Mouse (Mus musculus) hindbrain, embryonic 11.5 days (tissue): ENCODE measurements around the gene Rftn1. TPM values are rescaled to one million over a fixed set of nuclear protein-coding genes. Genes with fewer than 3 reads are reported as not detected.

ENCODE experiments used
- ATAC-seq: fragments of 200-750 bp; cut with Nextera tagmentation; 2 replicates; pipeline ENCODE4 v1.8.0; 2017; ENCODE audit warnings: mild to moderate bottlenecking, moderate TSS enrichment, moderate library complexity; ENCODE audit not compliant: low FRiP score
- DNase-seq: peaks from one replicate; pipeline ENCODE4 v3.0.0-alpha.2; 2015; ENCODE audit warnings: low spot score
- H3K27ac ChIP-seq: fragments of 300-500 bp; sonication (generic); 2 replicates; pipeline ENCODE4 v1.5.1; 2014; ENCODE audit warnings: mild to moderate bottlenecking, low read depth, low read length
- H3K27me3 ChIP-seq: fragments of 300-500 bp; sonication (generic); 2 replicates; pipeline ENCODE4 v1.6.1; 2014; ENCODE audit warnings: mild to moderate bottlenecking, low read length, moderate library complexity, mixed read lengths; ENCODE audit not compliant: control insufficient read depth, insufficient read depth
- H3K36me3 ChIP-seq: fragments of 300-500 bp; sonication (generic); 2 replicates; pipeline ENCODE4 v1.6.1; 2014; ENCODE audit warnings: mild to moderate bottlenecking, low read length, moderate library complexity, mixed read lengths; ENCODE audit not compliant: control insufficient read depth, insufficient read depth
- H3K4me1 ChIP-seq: fragments of 300-500 bp; sonication (generic); replicated peaks from 2 replicates; pipeline ENCODE4 v1.6.1; 2014; ENCODE audit warnings: low read length, mixed read lengths; ENCODE audit not compliant: control insufficient read depth, insufficient read depth
- H3K4me2 ChIP-seq: fragments of 300-500 bp; sonication (generic); replicated peaks from 2 replicates; pipeline ENCODE4 v1.6.1; 2014; ENCODE audit warnings: mild to moderate bottlenecking, low read depth, low read length
- H3K4me3 ChIP-seq: fragments of 300-500 bp; sonication (generic); 2 replicates; pipeline ENCODE4 v1.5.1; 2014; ENCODE audit warnings: low read depth, low read length
- H3K9ac ChIP-seq: fragments of 300-500 bp; sonication (generic); 2 replicates; pipeline ENCODE4 v1.6.1; 2014; ENCODE audit warnings: low read depth, low read length
- H3K9me3 ChIP-seq: fragments of 300-500 bp; sonication (generic); 2 replicates; pipeline ENCODE4 v1.6.1; 2016; ENCODE audit warnings: low read length; ENCODE audit not compliant: control insufficient read depth
- WGBS: fragments of 180-500 bp; shearing (Covaris S2); extraction: QIAGEN DNeasy Blood & Tissue Kit; methylation state at CpG from one replicate; pipeline ENCODE4 v1.1.7; 2014; 5-methylcytosine and 5-hydroxymethylcytosine counted together
- polyA plus RNA-seq: library from polyadenylated mRNA; unstranded; fragments of >200 nt; fragmentation: Nextera tagmentation; extraction: Ambion mirVana; gene quantifications from 2 replicates; pipeline ENCODE4 v1.2.1, GENCODE M21; 2014

The Rftn1 gene
- polyA plus RNA-seq, 1 experiment from 2014 or later, result 5.6 TPM

DNA sequence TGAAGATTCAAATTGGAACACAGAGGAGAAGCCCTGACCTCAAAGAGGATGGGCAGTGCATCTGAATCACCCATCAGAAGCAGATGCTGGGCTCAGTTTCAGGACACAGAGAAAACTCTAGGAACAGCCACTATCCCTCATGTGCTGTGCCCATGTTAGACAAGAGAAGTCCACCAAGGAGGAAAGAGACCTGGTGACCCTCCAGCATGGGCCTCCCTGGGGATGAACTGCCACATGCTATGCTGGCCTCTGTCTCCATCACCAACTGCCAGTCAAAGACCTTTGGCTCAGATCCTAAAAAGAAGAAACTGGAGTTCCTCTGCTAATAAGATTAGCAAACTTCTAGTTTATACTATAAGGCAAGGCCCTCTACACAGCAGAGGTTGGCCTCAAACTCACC, 188.7 kb downstream of the Rftn1 start:
- Histone ChIP-seq H3K4me1 (0 out of 2 replicates have a peak, but pooled peaks cover 8% of the 10 kb centered on the region), H3K9me3 (0 out of 2 replicates have a peak, but pooled peaks cover 3% of the 10 kb centered on the region), H3K27ac (no peak overlapping the region), H3K9ac (no peak overlapping the region), H3K4me3 (no peak overlapping the region), H3K4me2 (no peak overlapping the region), H3K27me3 (no peaks in the 10 kb centered on the region; the same call in 1 of the 2 replicates), H3K36me3 (no peaks in the 10 kb centered on the region)
- ATAC-seq (no peak), DNase-seq (no peak)

DNA sequence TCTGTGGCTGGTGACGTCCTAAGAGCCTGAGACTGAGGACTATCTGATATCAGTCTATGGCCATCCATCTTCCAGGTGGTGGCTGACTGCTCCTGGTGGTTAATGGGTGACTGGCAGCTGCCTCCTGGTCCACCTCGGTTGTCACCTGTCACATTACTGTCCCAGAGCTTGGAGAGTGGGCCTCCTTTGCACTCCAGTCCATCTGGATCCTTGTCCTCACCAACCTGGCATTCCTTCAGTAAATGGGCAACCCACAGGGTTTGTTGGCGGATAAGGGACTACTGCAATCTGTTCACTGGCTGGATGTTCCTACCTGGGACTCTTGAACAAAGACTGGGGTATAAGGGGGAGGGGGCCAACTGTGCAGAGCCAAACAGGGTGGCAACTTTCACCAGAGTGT, 189.9 kb downstream of the Rftn1 start:
- Histone ChIP-seq H3K9me3 (0 out of 2 replicates have a peak, but pooled peaks cover 3% of the 10 kb centered on the region), H3K36me3 (no peaks in the 10 kb centered on the region), H3K4me3 (no peak overlapping the region), H3K9ac (no peak overlapping the region), H3K4me1 (0 out of 2 replicates have a peak, but pooled peaks cover 3% of the 10 kb centered on the region), H3K4me2 (no peak overlapping the region), H3K27me3 (no peaks in the 10 kb centered on the region; the same call in 1 of the 2 replicates), H3K27ac (no peak overlapping the region)
- DNase-seq (no peak), ATAC-seq (no peak)
- WGBS, result 84% methylated on average over 3 of the region's 3 CpGs

DNA sequence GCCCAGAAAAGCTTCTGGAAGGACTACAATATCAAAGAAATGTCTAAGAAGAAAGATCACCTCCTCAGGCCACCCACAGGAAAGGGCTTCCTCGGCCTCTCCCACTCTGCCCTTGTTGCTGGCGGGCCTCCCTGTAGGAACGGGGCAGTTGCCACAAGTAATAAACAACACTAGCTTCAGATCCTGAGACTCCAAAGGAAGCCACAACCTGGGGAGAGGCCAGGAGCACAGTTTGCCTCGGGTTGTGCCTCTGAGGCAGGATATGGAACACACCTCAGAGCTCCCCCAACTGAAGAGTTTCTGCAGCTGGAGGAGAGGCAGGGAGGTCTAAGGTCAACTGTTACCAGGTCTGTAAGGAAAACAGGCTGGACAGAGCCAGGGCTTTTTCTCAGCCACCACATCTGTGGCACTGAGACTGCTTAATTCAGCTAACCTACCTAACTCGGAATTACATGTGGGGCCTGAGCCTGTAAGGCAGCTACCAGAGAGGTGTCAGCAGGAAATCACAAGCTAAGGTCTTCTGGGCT, 193.8 kb downstream of the Rftn1 start:
- ATAC-seq (no peak), DNase-seq (no peak)
- H3K36me3 ChIP-seq, result no peaks in the 10 kb centered on the region
- no peak overlapping the region for H3K9ac ChIP-seq
- H3K27ac ChIP-seq, result no peak overlapping the region
- H3K9me3 ChIP-seq, result 0 out of 2 replicates have a peak, but pooled peaks cover 3% of the 10 kb centered on the region
- H3K4me1 ChIP-seq, result 0 out of 2 replicates have a peak, but pooled peaks cover 4% of the 10 kb centered on the region
- WGBS, result 62% methylated on average over 5 of the region's 5 CpGs
- no peak overlapping the region for H3K4me2 ChIP-seq
- no peak overlapping the region for H3K4me3 ChIP-seq
- no peaks in the 10 kb centered on the region for H3K27me3 ChIP-seq

DNA sequence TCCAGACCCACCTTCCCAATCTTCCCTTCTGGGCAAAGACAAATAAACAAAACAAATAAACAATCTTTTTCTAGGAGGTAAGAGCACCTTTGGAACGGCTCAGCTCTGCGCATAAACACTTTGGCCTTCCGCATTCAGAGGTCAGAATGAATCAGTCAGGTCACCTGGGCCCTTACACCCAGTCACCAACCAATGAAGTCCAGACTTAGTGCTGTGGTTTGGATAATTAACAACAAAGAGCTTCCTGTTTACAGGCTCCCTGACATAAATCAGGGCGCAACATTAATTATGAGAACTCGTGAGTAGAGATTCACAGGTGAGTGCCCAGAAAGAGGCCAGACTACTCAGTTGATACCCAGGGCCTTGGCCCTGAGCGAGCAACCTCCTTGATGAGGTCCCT, 194.4 kb downstream of the Rftn1 start:
- DNase-seq (no peak), ATAC-seq (no peak)
- Histone ChIP-seq H3K36me3 (no peaks in the 10 kb centered on the region), H3K9me3 (0 out of 2 replicates have a peak, but pooled peaks cover 3% of the 10 kb centered on the region), H3K27ac (no peak overlapping the region), H3K4me2 (no peak overlapping the region), H3K4me3 (no peak overlapping the region), H3K4me1 (0 out of 2 replicates have a peak, but pooled peaks cover 4% of the 10 kb centered on the region), H3K9ac (no peak overlapping the region), H3K27me3 (no peaks in the 10 kb centered on the region)
- 89% methylated on average over 6 of the region's 6 CpGs for WGBS

DNA sequence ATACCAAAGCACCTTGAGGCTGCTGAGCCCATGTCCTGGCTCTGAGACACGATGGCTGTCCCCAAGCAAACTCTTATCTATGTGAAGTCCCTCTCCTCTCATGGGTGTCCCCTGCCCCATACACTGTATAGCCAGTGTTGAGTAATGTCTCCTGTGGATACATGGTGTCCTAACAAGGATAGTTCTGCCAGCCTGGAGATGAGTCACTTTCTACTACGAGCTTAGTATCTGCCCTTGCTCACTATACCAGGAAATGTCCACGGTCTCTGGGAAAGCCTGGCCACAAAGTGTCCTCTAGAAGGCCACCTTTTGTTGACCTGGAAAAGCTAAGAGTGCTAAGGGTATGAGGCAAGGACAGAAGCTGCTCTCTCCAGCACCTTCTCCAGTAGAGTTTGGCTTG, 195.2 kb downstream of the Rftn1 start:
- no peak overlapping the region for H3K4me3 ChIP-seq
- WGBS, result 92% methylated on average over 3 of the region's 3 CpGs
- DNase-seq, result no peak
- no peaks in the 10 kb centered on the region for H3K36me3 ChIP-seq
- H3K27ac ChIP-seq, result no peak overlapping the region
- H3K27me3 ChIP-seq, result no peaks in the 10 kb centered on the region
- H3K4me2 ChIP-seq, result no peak overlapping the region
- ATAC-seq, result no peak
- H3K9me3 ChIP-seq, result 0 out of 2 replicates have a peak, but pooled peaks cover 3% of the 10 kb centered on the region
- no peak overlapping the region for H3K9ac ChIP-seq
- H3K4me1 ChIP-seq, result 0 out of 2 replicates have a peak, but pooled peaks cover 4% of the 10 kb centered on the region

DNA sequence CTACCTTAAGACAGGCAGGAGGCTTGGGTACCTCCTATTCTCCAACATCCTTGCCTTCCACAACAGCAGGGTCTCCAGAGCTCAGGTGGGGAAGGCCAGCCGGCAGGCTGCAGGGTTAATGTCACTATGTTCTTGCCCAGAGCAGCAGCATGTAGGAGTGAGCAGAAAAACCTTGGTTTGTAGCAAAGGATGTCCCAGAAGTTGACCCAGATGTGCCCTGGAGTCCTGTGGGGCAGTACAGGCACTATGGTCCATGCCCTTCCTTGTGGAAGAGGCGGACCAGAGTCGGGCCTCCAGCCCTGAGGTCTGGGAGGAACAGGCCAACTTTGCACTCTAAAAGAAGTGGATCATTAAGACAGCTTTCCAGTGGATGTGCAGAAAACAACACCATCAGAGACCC, 196.8 kb downstream of the Rftn1 start:
- H3K4me2 ChIP-seq, result no peak overlapping the region
- H3K27me3 ChIP-seq, result no peaks in the 10 kb centered on the region
- no peak overlapping the region for H3K9ac ChIP-seq
- no peaks in the 10 kb centered on the region for H3K9me3 ChIP-seq
- no peak overlapping the region for H3K4me3 ChIP-seq
- ATAC-seq (no peak), DNase-seq (no peak)
- no peaks in the 10 kb centered on the region for H3K36me3 ChIP-seq
- no peak overlapping the region for H3K27ac ChIP-seq
- 0 out of 2 replicates have a peak, but pooled peaks cover 4% of the 10 kb centered on the region for H3K4me1 ChIP-seq
- WGBS, result 56% methylated on average over 3 of the region's 3 CpGs

DNA sequence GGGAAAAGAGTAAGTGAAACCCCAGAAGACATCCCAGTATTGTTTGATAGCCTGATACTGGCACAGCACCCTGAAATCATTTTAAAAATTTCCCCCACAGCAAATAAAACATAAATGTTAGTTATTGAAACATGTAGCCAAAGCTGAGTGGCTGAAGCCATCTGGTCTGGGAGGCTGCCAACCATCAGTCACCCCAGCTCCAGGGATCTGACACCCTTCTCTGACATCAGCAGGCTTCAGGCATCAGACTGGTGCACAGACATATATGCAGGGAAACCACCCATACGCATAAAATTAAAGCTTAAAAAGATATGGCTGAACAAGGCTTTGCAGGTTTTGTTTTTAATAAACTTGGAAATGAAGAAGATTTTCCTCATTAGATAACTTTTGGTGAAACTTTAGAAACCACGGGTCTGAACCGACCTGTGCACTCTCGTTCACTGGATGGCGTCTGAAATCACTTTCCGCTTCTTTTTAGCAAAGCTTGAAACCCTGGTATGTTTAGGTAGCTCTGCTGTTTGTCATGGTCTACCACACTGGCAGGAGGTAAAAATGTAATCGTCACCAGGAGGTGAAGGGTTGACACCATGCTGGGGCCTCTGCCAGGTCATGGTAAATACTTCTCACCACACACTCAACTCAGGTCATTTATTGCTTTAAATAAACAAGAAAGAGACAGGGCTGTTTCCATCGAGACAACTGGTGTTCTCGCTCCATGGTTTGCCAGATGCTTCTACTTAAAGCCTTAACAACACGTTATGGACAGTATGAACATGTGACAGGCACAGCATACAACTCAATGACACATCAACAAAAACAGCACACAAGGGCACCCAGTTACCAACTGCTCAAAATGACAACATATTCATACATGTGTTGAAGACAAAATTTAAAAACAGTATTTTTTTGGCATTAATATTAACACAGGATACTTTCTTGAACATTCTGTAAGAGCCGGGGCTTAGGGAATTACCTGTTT, 197.6 kb downstream of the Rftn1 start:
- WGBS, result 73% methylated on average over 11 of the region's 11 CpGs
- ATAC-seq, result no peak
- no peak for DNase-seq

DNA sequence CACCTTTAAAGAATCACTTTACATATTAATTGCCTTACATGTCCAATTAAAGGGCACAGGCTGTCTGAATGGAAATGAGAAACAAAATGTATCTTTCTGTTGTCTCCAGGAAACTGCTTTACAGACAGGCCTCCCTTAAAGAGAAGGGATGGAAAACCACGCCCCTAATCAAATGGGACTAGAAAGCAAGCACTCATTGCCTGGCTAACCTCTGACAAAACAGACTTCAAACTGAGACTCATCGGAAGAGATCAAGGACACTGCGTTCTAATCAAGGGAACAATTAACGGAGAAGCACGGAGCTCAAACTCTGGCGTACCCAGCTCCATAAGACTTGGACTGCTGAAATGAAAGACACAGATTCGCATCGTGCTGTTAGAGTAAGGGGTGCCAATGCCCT, 200.9 kb downstream of the Rftn1 start:
- ATAC-seq, result no peak
- 74% methylated on average over 8 of the region's 8 CpGs for WGBS
- Histone ChIP-seq H3K4me2 (no peak overlapping the region), H3K27ac (no peak overlapping the region), H3K36me3 (no peaks in the 10 kb centered on the region), H3K4me1 (0 out of 2 replicates have a peak, but pooled peaks cover 4% of the 10 kb centered on the region), H3K9me3 (no peaks in the 10 kb centered on the region), H3K9ac (no peak overlapping the region), H3K27me3 (no peaks in the 10 kb centered on the region), H3K4me3 (no peak overlapping the region)
- no peak for DNase-seq

More for the DNA sequence above, 197.6 kb downstream of the Rftn1 start:
- H3K27me3 ChIP-seq, result no peaks in the 10 kb centered on the region
- no peaks in the 10 kb centered on the region for H3K36me3 ChIP-seq
- H3K4me1 ChIP-seq, result 0 out of 2 replicates have a peak, but pooled peaks cover 4% of the 10 kb centered on the region
- H3K4me3 ChIP-seq, result no peak overlapping the region
- no peak overlapping the region for H3K9ac ChIP-seq
- H3K27ac ChIP-seq, result no peak overlapping the region
- no peak overlapping the region for H3K4me2 ChIP-seq
- no peaks in the 10 kb centered on the region for H3K9me3 ChIP-seq
